Mouse (Mus musculus) neutrophil, adult 83 days (primary cell): ENCODE data around the gene Irak4. TPM values are rescaled to one million over a fixed set of nuclear protein-coding genes. Genes with fewer than 3 reads are reported as not detected.

Experiments used
- total RNA-seq, 2 experiments: library from RNA; stranded (reverse); gene quantifications; one replicate each; pipeline ENCODE4 v1.2.4; 2023

The Irak4 gene
- total RNA-seq, result 10 to 100 TPM; 47.4 to 52.3 TPM

DNA sequence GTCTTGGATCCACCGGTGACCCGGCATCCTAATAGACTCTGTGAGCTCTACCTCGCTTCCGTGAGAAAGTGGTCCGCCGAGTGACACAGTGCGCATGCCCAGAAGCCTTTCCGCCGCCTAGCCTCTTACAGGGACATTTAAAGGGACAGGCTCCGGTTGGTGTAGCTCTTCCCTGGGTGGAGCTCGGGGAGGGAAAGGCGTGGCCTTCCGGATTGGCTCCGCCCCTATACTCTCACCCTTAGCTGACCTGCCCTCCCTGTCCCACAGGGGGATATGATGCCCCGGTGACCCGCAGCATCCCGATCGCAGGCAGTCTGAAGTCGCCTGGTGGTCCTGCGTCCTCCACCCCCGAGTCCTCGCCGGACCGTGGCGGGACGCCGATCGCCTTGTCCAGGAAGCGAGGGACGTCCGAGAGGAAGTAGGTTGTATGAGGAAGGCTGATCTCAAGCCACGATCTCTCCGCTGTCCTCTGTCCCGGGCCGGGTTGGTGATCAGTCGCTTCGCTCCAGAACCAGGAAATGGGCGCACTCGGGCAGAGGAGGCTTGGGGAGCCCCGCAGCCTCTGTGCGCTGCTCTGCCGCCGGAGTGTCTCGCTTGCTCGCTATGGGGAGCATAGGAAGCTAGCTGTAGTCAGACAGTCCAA is at the start of gene Irak4, which contains the start of gene Pus7l:
TSS of gene Irak4 (plus strand) at position 235 of the 643 bp plus-strand sequence.
TSS of gene Pus7l (minus strand) at position 139 of the 643 bp plus-strand sequence.

DNA sequence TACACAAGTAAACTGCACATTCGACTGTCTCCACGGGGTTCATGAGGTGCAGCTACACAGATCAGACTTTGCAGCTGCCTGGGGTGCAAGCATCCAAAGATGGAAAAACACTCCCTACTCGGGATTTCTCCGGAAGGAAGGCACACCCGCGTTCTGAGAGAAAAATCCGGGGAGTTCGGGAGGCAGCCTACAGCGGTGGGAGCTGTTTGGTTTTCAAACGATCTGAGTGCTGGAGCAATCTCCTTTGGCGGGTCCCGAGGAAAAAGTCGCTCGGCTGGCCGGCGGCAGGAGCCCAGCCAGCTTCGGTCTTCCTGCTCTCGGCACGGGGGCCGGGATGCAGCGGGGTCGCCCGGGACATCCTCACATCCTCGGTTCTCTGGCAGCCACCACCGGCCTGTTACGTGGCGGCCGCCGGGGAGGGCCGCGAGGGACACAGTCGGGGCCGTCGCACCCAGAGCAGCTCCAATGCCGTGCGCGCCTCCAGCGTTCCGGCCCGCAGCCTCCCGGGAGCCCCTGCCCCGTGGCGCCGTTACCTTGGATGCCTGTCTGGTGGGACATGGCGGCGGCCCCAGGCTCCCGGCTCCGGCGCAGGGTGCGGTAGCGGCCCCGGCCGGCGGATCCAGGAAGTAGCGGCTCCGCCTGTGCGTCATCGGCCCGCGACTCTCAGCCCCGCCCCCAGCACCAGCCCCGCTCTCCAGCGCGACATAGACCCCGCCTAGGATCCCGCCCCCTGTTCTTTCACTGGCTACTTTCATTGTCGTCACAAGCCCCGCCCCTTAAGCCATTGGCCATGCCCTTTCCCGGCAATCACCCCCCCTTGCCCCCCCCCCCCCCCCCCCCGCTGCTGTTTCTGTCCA is 46.0 kb downstream of the Irak4 start, which contains the start of gene Twf1:
TSS of gene Twf1 (minus strand) at position 671 of the 857 bp plus-strand sequence.

DNA sequence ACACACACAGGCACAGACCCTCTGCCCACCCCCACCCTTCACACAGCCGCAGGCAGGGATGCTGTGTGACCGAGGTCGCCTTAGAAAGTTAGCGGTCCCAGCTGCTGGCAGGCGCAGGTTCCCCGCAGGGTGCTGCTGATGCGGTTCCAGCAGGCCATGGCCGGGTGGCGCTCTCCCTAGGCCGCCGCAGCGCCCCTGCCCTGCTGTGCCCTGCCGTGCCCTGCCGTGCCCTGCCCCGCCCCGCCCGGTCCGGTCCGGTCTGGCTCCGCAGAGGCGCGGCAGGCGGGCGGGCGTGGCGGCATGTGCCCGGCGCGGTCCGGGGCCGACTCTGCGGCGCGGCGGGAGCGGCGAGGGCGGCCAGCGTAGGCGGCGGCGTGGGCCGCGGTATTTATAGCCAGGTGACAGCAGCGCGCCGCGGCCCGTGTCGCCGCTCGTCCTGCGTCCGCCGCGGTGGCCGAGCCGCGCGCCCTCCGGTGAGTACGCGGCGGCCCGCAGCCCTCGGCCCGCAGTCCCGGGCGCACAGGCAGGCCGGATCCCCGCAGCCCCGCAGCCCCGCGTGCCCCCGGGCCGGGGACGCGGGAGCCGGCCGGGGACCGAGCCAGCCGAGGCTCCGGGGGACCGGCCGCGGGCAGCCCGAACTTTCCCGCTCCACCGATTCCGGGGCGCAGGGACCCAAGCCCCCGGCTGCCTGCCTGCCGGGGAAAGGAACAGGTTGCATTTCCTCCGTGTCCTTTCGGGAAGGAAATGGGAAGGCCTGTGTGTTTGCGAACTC is 85.6 kb downstream of the Irak4 start, which contains the start of gene Tmem117:
TSS of gene Tmem117 (plus strand) at position 403 of the 772 bp plus-strand sequence.

Other genes starting within 250 kb of the Irak4 start
- not detected for gene Adamts20, start 78.2 kb upstream of the Irak4 start, total RNA-seq
- gene Pus7l, start 96 bp upstream of the Irak4 start, total RNA-seq, result 1 to 10 TPM; 2.1 to 3.2 TPM
- gene Twf1, start 46.2 kb downstream of the Irak4 start, total RNA-seq, result 10 to 100 TPM; 25.0 to 35.8 TPM
- 1 to 10 TPM; 2.0 to 2.2 TPM for gene Tmem117, start 85.6 kb downstream of the Irak4 start, total RNA-seq